Mouse (Mus musculus): Measurements from ENCODE around the gene Abl2. TPM values are rescaled to one million over a fixed set of nuclear protein-coding genes. Genes with fewer than 3 reads are reported as not detected.

Gene Abl2
- polyA plus RNA-seq, 1 experiment from 2014 or later, result 6.2 TPM

- ATAC-seq (ENCODE audit: low FRiP score, low read depth), result no peak
- H3K9me3 ChIP-seq, result no peaks in the 10 kb centered on the region
- H3K4me2 ChIP-seq (replicated peaks), result no peak overlapping the region
- H3K4me1 ChIP-seq, result no peaks in the 10 kb centered on the region
- H3K27ac ChIP-seq (replicated peaks), result no peak overlapping the region
- no peaks in the 10 kb centered on the region for H3K27me3 ChIP-seq
- H3K4me3 ChIP-seq, result no peak overlapping the region
- H3K36me3 ChIP-seq, result no peaks in the 10 kb centered on the region
- no peak overlapping the region for H3K9ac ChIP-seq (replicated peaks)
- WGBS, result 15% methylated on average over 1 of the region's 1 CpGs
Observed at GRCm38 (mm10) chr1:156590357-156590756, 31.8 kb downstream of the Abl2 start.

GRCm38 (mm10) chr1:156593267-156593666 is 34.7 kb downstream of the Abl2 start:
- Histone ChIP-seq H3K9me3 (no peaks in the 10 kb centered on the region), H3K4me3 (no peak overlapping the region), H3K4me2 (replicated peaks) (no peak overlapping the region), H3K9ac (replicated peaks) (no peak overlapping the region), H3K27ac (replicated peaks) (no peak overlapping the region), H3K4me1 (no peaks in the 10 kb centered on the region), H3K36me3 (no peaks in the 10 kb centered on the region), H3K27me3 (no peaks in the 10 kb centered on the region)
- ATAC-seq (ENCODE audit: low FRiP score, low read depth), result no peak
- WGBS, result 95% methylated on average over 5 of the region's 5 CpGs

GRCm38 (mm10) chr1:156597089-156597488 is 38.5 kb downstream of the Abl2 start:
- no peaks in the 10 kb centered on the region for H3K36me3 ChIP-seq
- no peak overlapping the region for H3K9ac ChIP-seq (replicated peaks)
- no peaks in the 10 kb centered on the region for H3K4me1 ChIP-seq
- 87% methylated on average over 4 of the region's 4 CpGs for WGBS
- no peak overlapping the region for H3K4me2 ChIP-seq (replicated peaks)
- H3K27me3 ChIP-seq, result no peaks in the 10 kb centered on the region
- no peaks in the 10 kb centered on the region for H3K9me3 ChIP-seq
- H3K4me3 ChIP-seq, result no peak overlapping the region
- ATAC-seq (ENCODE audit: low FRiP score, low read depth), result no peak
- no peak overlapping the region for H3K27ac ChIP-seq (replicated peaks)

GRCm38 (mm10) chr1:156602545-156602944 is 44.0 kb downstream of the Abl2 start:
- H3K36me3 ChIP-seq, result no peaks in the 10 kb centered on the region
- H3K4me3 ChIP-seq, result no peak overlapping the region
- H3K27ac ChIP-seq (replicated peaks), result no peak overlapping the region
- 75% methylated on average over 3 of the region's 3 CpGs for WGBS
- H3K9me3 ChIP-seq, result no peaks in the 10 kb centered on the region
- H3K9ac ChIP-seq (replicated peaks), result no peak overlapping the region
- H3K4me2 ChIP-seq (replicated peaks), result no peak overlapping the region
- H3K4me1 ChIP-seq, result no peaks in the 10 kb centered on the region; the same call in 1 of the 2 replicates
- no peaks in the 10 kb centered on the region for H3K27me3 ChIP-seq
- ATAC-seq (ENCODE audit: low FRiP score, low read depth), result no peak

DNA sequence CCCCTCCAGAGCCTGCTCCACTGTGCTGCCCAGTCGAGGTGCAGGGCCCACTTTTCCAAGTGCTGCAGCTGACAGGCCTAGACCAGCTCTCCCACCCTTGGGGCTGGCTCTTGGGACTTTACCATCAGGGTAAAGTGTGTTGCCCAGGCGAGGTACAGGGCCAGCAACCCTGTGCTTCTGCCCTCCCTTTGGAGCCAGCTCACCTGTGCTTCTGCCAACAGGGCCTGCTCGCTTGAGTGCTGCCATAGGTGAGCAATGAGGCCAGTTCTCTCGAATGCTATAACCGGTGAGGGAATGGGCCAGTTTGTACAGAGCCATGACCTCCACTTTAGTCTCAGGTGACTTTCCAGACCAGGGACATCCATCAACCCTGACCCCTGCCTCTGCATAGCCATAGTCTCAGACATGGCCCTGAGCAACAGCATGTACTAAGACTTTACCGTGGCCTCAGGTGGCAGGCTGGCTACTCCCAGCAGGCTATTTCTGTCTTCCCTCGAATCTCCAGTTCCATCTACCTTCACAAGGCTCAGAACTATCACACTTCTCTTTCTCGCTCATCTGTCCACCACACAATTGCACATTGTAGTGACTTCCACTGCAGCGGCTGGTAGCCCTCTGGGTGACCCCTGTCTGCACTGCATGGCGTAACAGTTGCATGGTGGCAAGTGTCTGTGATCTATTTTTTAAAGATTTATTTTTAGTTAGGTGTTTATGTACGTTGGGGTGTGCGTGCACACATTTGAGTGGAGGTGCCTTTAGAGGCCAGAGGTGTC is 46.7 kb downstream of the Abl2 start:
- Histone ChIP-seq H3K36me3 (no peaks in the 10 kb centered on the region), H3K9me3 (no peaks in the 10 kb centered on the region), H3K4me1 (peaks cover 9% of the 10 kb centered on the region), H3K27ac (replicated peaks) (no peak overlapping the region), H3K4me3 (no peak overlapping the region), H3K4me2 (replicated peaks) (no peak overlapping the region), H3K27me3 (no peaks in the 10 kb centered on the region), H3K9ac (replicated peaks) (no peak overlapping the region)
- no peak for ATAC-seq (ENCODE audit: low FRiP score, low read depth)
- WGBS, result 83% methylated on average over 12 of the region's 12 CpGs

- no peaks in the 10 kb centered on the region for H3K9me3 ChIP-seq
- H3K4me2 ChIP-seq (replicated peaks), result no peak overlapping the region
- WGBS, result 95% methylated on average over 2 of the region's 2 CpGs
- H3K9ac ChIP-seq (replicated peaks), result no peak overlapping the region
- H3K36me3 ChIP-seq, result no peaks in the 10 kb centered on the region
- ATAC-seq (ENCODE audit: low FRiP score, low read depth), result no peak
- H3K27ac ChIP-seq (replicated peaks), result no peak overlapping the region
- peaks cover 9% of the 10 kb centered on the region for H3K4me1 ChIP-seq
- no peaks in the 10 kb centered on the region for H3K27me3 ChIP-seq
- H3K4me3 ChIP-seq, result no peak overlapping the region
Observed at GRCm38 (mm10) chr1:156605940-156606339, 47.4 kb downstream of the Abl2 start.

- H3K4me1 ChIP-seq, result peaks cover 14% of the 10 kb centered on the region
- 0 out of 2 replicates have a peak, but pooled peaks cover 3% of the 10 kb centered on the region for H3K27me3 ChIP-seq
- H3K27ac ChIP-seq (replicated peaks), result no peak overlapping the region
- H3K9me3 ChIP-seq, result no peaks in the 10 kb centered on the region
- no peak for ATAC-seq (ENCODE audit: low FRiP score, low read depth)
- no peak overlapping the region for H3K4me3 ChIP-seq
- 69% methylated on average over 2 of the region's 2 CpGs for WGBS
- no peak overlapping the region for H3K4me2 ChIP-seq (replicated peaks)
- no peak overlapping the region for H3K9ac ChIP-seq (replicated peaks)
- H3K36me3 ChIP-seq, result no peaks in the 10 kb centered on the region
Observed at GRCm38 (mm10) chr1:156608496-156608895, 49.9 kb downstream of the Abl2 start.

DNA sequence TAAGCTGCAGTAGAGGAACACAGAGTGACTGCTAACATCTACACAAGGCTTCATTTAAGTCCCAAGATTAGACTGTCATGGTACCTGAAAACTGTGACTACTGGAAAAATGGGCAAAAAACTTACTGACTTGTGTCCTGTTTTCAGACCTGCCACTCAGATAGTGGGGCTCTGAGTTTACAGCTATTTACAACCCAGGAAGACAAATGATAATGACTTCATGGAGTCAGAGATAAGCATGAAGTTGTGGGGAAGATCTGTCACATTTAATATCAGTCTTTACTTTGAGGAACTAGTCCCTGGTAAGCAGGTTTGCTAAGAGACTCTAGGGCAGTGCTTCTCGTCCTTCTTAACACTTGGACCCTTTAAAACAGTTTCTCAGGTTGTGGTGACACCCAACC is 51.7 kb downstream of the Abl2 start:
- no peaks in the 10 kb centered on the region for H3K9me3 ChIP-seq
- H3K36me3 ChIP-seq, result no peaks in the 10 kb centered on the region
- no peak overlapping the region for H3K4me2 ChIP-seq (replicated peaks)
- H3K9ac ChIP-seq (replicated peaks), result no peak overlapping the region
- no peak overlapping the region for H3K27ac ChIP-seq (replicated peaks)
- WGBS, result 90% methylated on average over 1 of the region's 1 CpGs
- ATAC-seq (ENCODE audit: low FRiP score, low read depth), result no peak
- H3K4me3 ChIP-seq, result no peak overlapping the region
- H3K27me3 ChIP-seq, result peaks cover 4% of the 10 kb centered on the region; the same call in 1 of the 2 replicates
- peaks cover 25% of the 10 kb centered on the region for H3K4me1 ChIP-seq

DNA sequence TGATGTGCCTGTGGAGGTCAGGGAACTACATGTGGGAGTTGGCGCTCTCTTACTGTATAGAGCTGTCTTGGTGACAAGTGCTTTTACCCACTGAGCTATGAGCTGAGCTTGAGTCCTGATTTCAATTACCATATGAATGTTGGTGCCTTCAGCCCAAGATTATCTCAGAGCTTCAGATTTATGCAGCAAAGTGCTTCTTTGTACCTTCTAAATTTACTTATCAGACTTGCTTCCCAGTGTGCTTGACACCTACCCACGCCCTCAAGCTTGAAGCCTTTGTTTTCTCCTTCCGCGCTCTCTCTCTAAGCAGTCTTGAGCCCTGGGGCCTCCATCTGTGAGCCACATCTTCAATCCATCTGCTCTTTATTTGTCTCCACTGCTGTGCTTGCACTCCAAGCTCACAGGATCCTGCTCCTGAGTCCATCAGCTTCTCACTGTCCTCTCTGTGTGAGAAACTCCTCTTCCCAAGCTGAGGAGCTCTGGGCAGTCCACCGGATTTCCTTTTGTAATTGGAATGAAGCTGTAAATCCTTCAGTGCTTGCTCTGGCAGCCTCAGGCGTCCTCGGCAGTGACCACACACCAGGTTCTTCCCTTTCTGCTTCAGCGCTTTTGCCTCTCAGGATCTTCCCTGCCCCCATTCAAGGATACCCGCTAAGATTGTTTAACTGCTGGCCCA is 55.4 kb downstream of the Abl2 start:
- Histone ChIP-seq H3K4me3 (no peak overlapping the region), H3K4me2 (replicated peaks) (peak overlapping the region; percentile 32), H3K9ac (replicated peaks) (no peak overlapping the region), H3K27ac (replicated peaks) (peak overlapping the region; percentile 88), H3K36me3 (no peaks in the 10 kb centered on the region), H3K27me3 (peaks cover 14% of the 10 kb centered on the region), H3K9me3 (no peaks in the 10 kb centered on the region), H3K4me1 (peaks cover 46% of the 10 kb centered on the region)
- 4% methylated on average over 9 of the region's 9 CpGs for WGBS
- peak; percentile 82 for ATAC-seq (ENCODE audit: low FRiP score, low read depth)

GRCm38 (mm10) chr1:156614710-156615109 is 56.1 kb downstream of the Abl2 start:
- Histone ChIP-seq H3K9me3 (no peaks in the 10 kb centered on the region), H3K9ac (replicated peaks) (no peak overlapping the region), H3K4me3 (no peak overlapping the region), H3K4me1 (peaks cover 40% of the 10 kb centered on the region), H3K27ac (replicated peaks) (no peak overlapping the region), H3K27me3 (peaks cover 14% of the 10 kb centered on the region), H3K36me3 (no peaks in the 10 kb centered on the region), H3K4me2 (replicated peaks) (no peak overlapping the region)
- 87% methylated on average over 1 of the region's 1 CpGs for WGBS
- ATAC-seq (ENCODE audit: low FRiP score, low read depth), result no peak

- Histone ChIP-seq H3K4me2 (replicated peaks) (0 out of 2 replicates have a peak overlapping the region, but pooled peaks have one; percentile 3), H3K4me1 (peaks cover 37% of the 10 kb centered on the region)
Observed at GRCm38 (mm10) chr1:156615381-156616133, 57.0 kb downstream of the Abl2 start.

More at GRCm38 (mm10) chr1:156615381-156616133, 57.0 kb downstream of the Abl2 start:
- no peaks in the 10 kb centered on the region for H3K9me3 ChIP-seq
- H3K27me3 ChIP-seq, result peaks cover 18% of the 10 kb centered on the region
- H3K4me3 ChIP-seq, result no peak overlapping the region
- H3K36me3 ChIP-seq, result no peaks in the 10 kb centered on the region
- H3K27ac ChIP-seq (replicated peaks), result no peak overlapping the region
- 26% methylated on average over 13 of the region's 13 CpGs for WGBS
- ATAC-seq (ENCODE audit: low FRiP score, low read depth), result 0 out of 2 replicates have a peak, but pooled peaks have one; percentile 21
- 0 out of 2 replicates have a peak overlapping the region, but pooled peaks have one; percentile 2 for H3K9ac ChIP-seq (replicated peaks)
